Mouse (Mus musculus): Measurements from ENCODE around the gene Clic3. TPM values are rescaled to one million over a fixed set of nuclear protein-coding genes. Genes with fewer than 3 reads are reported as not detected.

The Clic3 gene
- total and polyA plus RNA-seq, 2 experiments from 2014 or later = 2.4 to 6.5 TPM

- 73% methylated on average over 11 of the region's 11 CpGs for WGBS
- no peak for TF ChIP-seq EP300 (IDR thresholded peaks at IDR 0.05; ENCODE audit: low read depth)
- TF ChIP-seq CTCF (IDR thresholded peaks at IDR 0.05; ENCODE audit: low read depth) = no peak
- no peak overlapping the region for H3K27ac ChIP-seq (ENCODE audit: low read depth)
Observed at GRCm38 (mm10) chr2:25432326-25433098, 24.1 kb upstream of the Clic3 start.

GRCm38 (mm10) chr2:25433101-25433500, 23.5 kb upstream of the Clic3 start:
- H3K27me3 ChIP-seq (ENCODE audit: control insufficient read depth, insufficient read depth, low read length) = no peaks in the 10 kb centered on the region
- TF ChIP-seq CTCF (IDR thresholded peaks at IDR 0.05; ENCODE audit: low read depth) (no peak), EP300 (IDR thresholded peaks at IDR 0.05; ENCODE audit: low read depth) (no peak)
- ATAC-seq (ENCODE audit: insufficient read depth, low read depth) = no peak

More at GRCm38 (mm10) chr2:25432326-25433098, 24.1 kb upstream of the Clic3 start:
- peaks cover 4% of the 10 kb centered on the region; the same call in 1 of the 2 replicates for H3K4me1 ChIP-seq (ENCODE audit: control insufficient read depth, insufficient read depth)
- H3K27me3 ChIP-seq (ENCODE audit: control insufficient read depth, insufficient read depth, low read length) = no peaks in the 10 kb centered on the region
- H3K4me2 ChIP-seq (ENCODE audit: low read depth, low read length) = no peak overlapping the region
- DNase-seq (ENCODE audit: low spot score) (no peak), ATAC-seq (ENCODE audit: insufficient read depth, low read depth) (no peak)
- H3K4me3 ChIP-seq (ENCODE audit: low read depth, low read length) = no peak overlapping the region
- peaks cover 7% of the 10 kb centered on the region; the same call in 1 of the 2 replicates for H3K36me3 ChIP-seq (replicated peaks; ENCODE audit: control insufficient read depth, insufficient read depth, low read length)
- H3K9ac ChIP-seq (replicated peaks; ENCODE audit: low read depth, low read length) = no peak overlapping the region
- H3K9me3 ChIP-seq (replicated peaks; ENCODE audit: control insufficient read depth, low read length) = no peaks in the 10 kb centered on the region

GRCm38 (mm10) chr2:25434292-25434691, 22.3 kb upstream of the Clic3 start:
- Histone ChIP-seq H3K27ac (ENCODE audit: low read depth) (no peak overlapping the region), H3K36me3 (replicated peaks; ENCODE audit: control insufficient read depth, insufficient read depth, low read length) (peaks cover 22% of the 10 kb centered on the region), H3K9me3 (replicated peaks; ENCODE audit: control insufficient read depth, low read length) (no peaks in the 10 kb centered on the region), H3K9ac (replicated peaks; ENCODE audit: low read depth, low read length) (no peak overlapping the region), H3K4me3 (ENCODE audit: low read depth, low read length) (no peak overlapping the region), H3K27me3 (ENCODE audit: control insufficient read depth, insufficient read depth, low read length) (no peaks in the 10 kb centered on the region), H3K4me1 (ENCODE audit: control insufficient read depth, insufficient read depth) (no peaks in the 10 kb centered on the region; the same call in 1 of the 2 replicates), H3K4me2 (ENCODE audit: low read depth, low read length) (no peak overlapping the region)
- no peak for TF ChIP-seq CTCF (IDR thresholded peaks at IDR 0.05; ENCODE audit: low read depth)
- TF ChIP-seq EP300 (IDR thresholded peaks at IDR 0.05; ENCODE audit: low read depth) = no peak
- WGBS = 88% methylated on average over 7 of the region's 8 CpGs
- ATAC-seq (ENCODE audit: insufficient read depth, low read depth) = no peak
- no peak for DNase-seq (ENCODE audit: low spot score)

More at GRCm38 (mm10) chr2:25433101-25433500, 23.5 kb upstream of the Clic3 start:
- 83% methylated on average over 17 of the region's 17 CpGs for WGBS
- H3K9ac ChIP-seq (replicated peaks; ENCODE audit: low read depth, low read length) = no peak overlapping the region
- H3K27ac ChIP-seq (ENCODE audit: low read depth) = no peak overlapping the region
- no peak overlapping the region for H3K4me3 ChIP-seq (ENCODE audit: low read depth, low read length)
- H3K9me3 ChIP-seq (replicated peaks; ENCODE audit: control insufficient read depth, low read length) = no peaks in the 10 kb centered on the region
- H3K36me3 ChIP-seq (replicated peaks; ENCODE audit: control insufficient read depth, insufficient read depth, low read length) = peaks cover 12% of the 10 kb centered on the region; the same call in 1 of the 2 replicates
- no peak overlapping the region for H3K4me2 ChIP-seq (ENCODE audit: low read depth, low read length)
- H3K4me1 ChIP-seq (ENCODE audit: control insufficient read depth, insufficient read depth) = peaks cover 4% of the 10 kb centered on the region; the same call in 1 of the 2 replicates
- no peak for DNase-seq (ENCODE audit: low spot score)

GRCm38 (mm10) chr2:25436286-25436820, 20.3 kb upstream of the Clic3 start:
- no peak for ATAC-seq (ENCODE audit: insufficient read depth, low read depth)
- Histone ChIP-seq H3K4me3 (ENCODE audit: low read depth, low read length) (no peak overlapping the region), H3K9me3 (replicated peaks; ENCODE audit: control insufficient read depth, low read length) (no peaks in the 10 kb centered on the region), H3K36me3 (replicated peaks; ENCODE audit: control insufficient read depth, insufficient read depth, low read length) (peaks cover 24% of the 10 kb centered on the region), H3K9ac (replicated peaks; ENCODE audit: low read depth, low read length) (no peak overlapping the region), H3K27me3 (ENCODE audit: control insufficient read depth, insufficient read depth, low read length) (no peaks in the 10 kb centered on the region), H3K4me1 (ENCODE audit: control insufficient read depth, insufficient read depth) (no peaks in the 10 kb centered on the region), H3K4me2 (ENCODE audit: low read depth, low read length) (no peak overlapping the region), H3K27ac (ENCODE audit: low read depth) (no peak overlapping the region)
- TF ChIP-seq CTCF (IDR thresholded peaks at IDR 0.05; ENCODE audit: low read depth) (no peak), EP300 (IDR thresholded peaks at IDR 0.05; ENCODE audit: low read depth) (no peak)
- 92% methylated on average over 10 of the region's 10 CpGs for WGBS
- DNase-seq (ENCODE audit: low spot score) = no peak

GRCm38 (mm10) chr2:25441067-25441466, 15.6 kb upstream of the Clic3 start:
- Histone ChIP-seq H3K36me3 (replicated peaks; ENCODE audit: control insufficient read depth, insufficient read depth, low read length) (peaks cover 51% of the 10 kb centered on the region), H3K27me3 (ENCODE audit: control insufficient read depth, insufficient read depth, low read length) (no peaks in the 10 kb centered on the region), H3K4me1 (ENCODE audit: control insufficient read depth, insufficient read depth) (no peaks in the 10 kb centered on the region), H3K4me2 (ENCODE audit: low read depth, low read length) (no peak overlapping the region), H3K9me3 (replicated peaks; ENCODE audit: control insufficient read depth, low read length) (no peaks in the 10 kb centered on the region), H3K9ac (replicated peaks; ENCODE audit: low read depth, low read length) (no peak overlapping the region), H3K4me3 (ENCODE audit: low read depth, low read length) (no peak overlapping the region), H3K27ac (ENCODE audit: low read depth) (no peak overlapping the region)
- DNase-seq (ENCODE audit: low spot score) = no peak
- 80% methylated on average over 20 of the region's 20 CpGs for WGBS
- TF ChIP-seq EP300 (IDR thresholded peaks at IDR 0.05; ENCODE audit: low read depth) (no peak), CTCF (IDR thresholded peaks at IDR 0.05; ENCODE audit: low read depth) (no peak)
- no peak for ATAC-seq (ENCODE audit: insufficient read depth, low read depth)
